Mouse (Mus musculus): ENCODE data around the gene Cfap299. TPM values are rescaled to one million over a fixed set of nuclear protein-coding genes. Genes with fewer than 3 reads are reported as not detected.

The Cfap299 gene
- polyA plus RNA-seq (2014; fragmentation: Nextera tagmentation; extraction: Ambion mirVana): 1.1 and 2.2 TPM in 2 replicates

- 2% methylated on average over 44 of the region's 46 CpGs for WGBS
- Histone ChIP-seq H3K9ac (ENCODE audit: low read depth, low read length) (peak within 1 kb of the TSS; percentile 19; the same call in 1 of the 2 replicates), H3K4me1 (replicated peaks; ENCODE audit: control insufficient read depth, insufficient read depth, low read length) (no peaks in the 10 kb centered on the region), H3K4me3 (ENCODE audit: low read depth, low read length) (peak within 1 kb of the TSS; percentile 55), H3K4me2 (replicated peaks; ENCODE audit: low read depth, low read length) (peak within 1 kb of the TSS; percentile 74), H3K27ac (ENCODE audit: low read depth, low read length) (no peak within 1 kb of the TSS), H3K36me3 (ENCODE audit: control insufficient read depth, insufficient read depth, low read length) (no peaks in the 10 kb centered on the region), H3K27me3 (ENCODE audit: control insufficient read depth, insufficient read depth, low read length) (0 out of 2 replicates have a peak, but pooled peaks cover 2% of the 10 kb centered on the region), H3K9me3 (ENCODE audit: control insufficient read depth, low read length) (no peaks in the 10 kb centered on the region)
- ATAC-seq (ENCODE audit: low FRiP score): peak; percentile 95
- peak; percentile 89 for DNase-seq (ENCODE audit: low spot score)
Measured at GRCm38 (mm10) chr5:98328848-98329624, at the start of gene Cfap299. Gene Cfap299, plus strand, starts transcription at chr5:98329304.

- Histone ChIP-seq H3K36me3 (ENCODE audit: control insufficient read depth, insufficient read depth, low read length) (no peaks in the 10 kb centered on the region), H3K27ac (ENCODE audit: low read depth, low read length) (no peak overlapping the region), H3K9me3 (ENCODE audit: control insufficient read depth, low read length) (no peaks in the 10 kb centered on the region), H3K9ac (ENCODE audit: low read depth, low read length) (no peak overlapping the region), H3K4me3 (ENCODE audit: low read depth, low read length) (no peak overlapping the region), H3K4me2 (replicated peaks; ENCODE audit: low read depth, low read length) (no peak overlapping the region), H3K27me3 (ENCODE audit: control insufficient read depth, insufficient read depth, low read length) (no peaks in the 10 kb centered on the region), H3K4me1 (replicated peaks; ENCODE audit: control insufficient read depth, insufficient read depth, low read length) (no peaks in the 10 kb centered on the region)
- DNase-seq (ENCODE audit: low spot score) (no peak), ATAC-seq (ENCODE audit: low FRiP score) (no peak)
- 53% methylated on average over 9 of the region's 9 CpGs for WGBS
Measured at GRCm38 (mm10) chr5:98281993-98282392, 47.1 kb upstream of the Cfap299 start.

GRCm38 (mm10) chr5:98283696-98284478, 45.2 kb upstream of the Cfap299 start:
- WGBS: 36% methylated on average over 17 of the region's 17 CpGs
- H3K4me1 ChIP-seq (replicated peaks; ENCODE audit: control insufficient read depth, insufficient read depth, low read length): no peaks in the 10 kb centered on the region
- no peaks in the 10 kb centered on the region for H3K36me3 ChIP-seq (ENCODE audit: control insufficient read depth, insufficient read depth, low read length)
- no peak overlapping the region for H3K4me3 ChIP-seq (ENCODE audit: low read depth, low read length)
- peak; percentile 15 for DNase-seq (ENCODE audit: low spot score)
- H3K27me3 ChIP-seq (ENCODE audit: control insufficient read depth, insufficient read depth, low read length): no peaks in the 10 kb centered on the region
- no peaks in the 10 kb centered on the region for H3K9me3 ChIP-seq (ENCODE audit: control insufficient read depth, low read length)
- no peak overlapping the region for H3K9ac ChIP-seq (ENCODE audit: low read depth, low read length)
- no peak overlapping the region for H3K4me2 ChIP-seq (replicated peaks; ENCODE audit: low read depth, low read length)
- no peak overlapping the region for H3K27ac ChIP-seq (ENCODE audit: low read depth, low read length)
- ATAC-seq (ENCODE audit: low FRiP score): no peak

GRCm38 (mm10) chr5:98290642-98291041, 38.5 kb upstream of the Cfap299 start:
- Histone ChIP-seq H3K36me3 (ENCODE audit: control insufficient read depth, insufficient read depth, low read length) (no peaks in the 10 kb centered on the region), H3K27me3 (ENCODE audit: control insufficient read depth, insufficient read depth, low read length) (peaks cover 20% of the 10 kb centered on the region), H3K9ac (ENCODE audit: low read depth, low read length) (no peak overlapping the region), H3K4me2 (replicated peaks; ENCODE audit: low read depth, low read length) (no peak overlapping the region), H3K27ac (ENCODE audit: low read depth, low read length) (no peak overlapping the region), H3K4me1 (replicated peaks; ENCODE audit: control insufficient read depth, insufficient read depth, low read length) (no peaks in the 10 kb centered on the region), H3K9me3 (ENCODE audit: control insufficient read depth, low read length) (no peaks in the 10 kb centered on the region), H3K4me3 (ENCODE audit: low read depth, low read length) (no peak overlapping the region)
- no peak for ATAC-seq (ENCODE audit: low FRiP score)
- 85% methylated on average over 8 of the region's 8 CpGs for WGBS
- DNase-seq (ENCODE audit: low spot score): no peak

- 0 out of 2 replicates have a peak overlapping the region, but pooled peaks have one; percentile 8 for H3K4me3 ChIP-seq (ENCODE audit: low read depth, low read length)
- peak overlapping the region; percentile 9; the same call in 1 of the 2 replicates for H3K4me2 ChIP-seq (replicated peaks; ENCODE audit: low read depth, low read length)
- no peaks in the 10 kb centered on the region for H3K4me1 ChIP-seq (replicated peaks; ENCODE audit: control insufficient read depth, insufficient read depth, low read length)
- ATAC-seq (ENCODE audit: low FRiP score): no peak
- no peak overlapping the region for H3K27ac ChIP-seq (ENCODE audit: low read depth, low read length)
- peak; percentile 14 for DNase-seq (ENCODE audit: low spot score)
- H3K27me3 ChIP-seq (ENCODE audit: control insufficient read depth, insufficient read depth, low read length): peaks cover 20% of the 10 kb centered on the region
- H3K36me3 ChIP-seq (ENCODE audit: control insufficient read depth, insufficient read depth, low read length): no peaks in the 10 kb centered on the region
- 3% methylated on average over 19 of the region's 19 CpGs for WGBS
- H3K9me3 ChIP-seq (ENCODE audit: control insufficient read depth, low read length): no peaks in the 10 kb centered on the region
- H3K9ac ChIP-seq (ENCODE audit: low read depth, low read length): no peak overlapping the region
Measured at GRCm38 (mm10) chr5:98292388-98293048, 36.6 kb upstream of the Cfap299 start.

- no peak overlapping the region for H3K9ac ChIP-seq (ENCODE audit: low read depth, low read length)
Measured at GRCm38 (mm10) chr5:98293049-98293715, 35.9 kb upstream of the Cfap299 start.

GRCm38 (mm10) chr5:98300079-98300478, 29.0 kb upstream of the Cfap299 start:
- H3K27me3 ChIP-seq (ENCODE audit: control insufficient read depth, insufficient read depth, low read length): no peaks in the 10 kb centered on the region
- WGBS: 88% methylated on average over 4 of the region's 4 CpGs
- no peak overlapping the region for H3K9ac ChIP-seq (ENCODE audit: low read depth, low read length)
- H3K36me3 ChIP-seq (ENCODE audit: control insufficient read depth, insufficient read depth, low read length): no peaks in the 10 kb centered on the region
- ATAC-seq (ENCODE audit: low FRiP score) (no peak), DNase-seq (ENCODE audit: low spot score) (no peak)
- no peaks in the 10 kb centered on the region for H3K9me3 ChIP-seq (ENCODE audit: control insufficient read depth, low read length)
- no peaks in the 10 kb centered on the region for H3K4me1 ChIP-seq (replicated peaks; ENCODE audit: control insufficient read depth, insufficient read depth, low read length)
- H3K27ac ChIP-seq (ENCODE audit: low read depth, low read length): no peak overlapping the region
- H3K4me2 ChIP-seq (replicated peaks; ENCODE audit: low read depth, low read length): no peak overlapping the region
- no peak overlapping the region for H3K4me3 ChIP-seq (ENCODE audit: low read depth, low read length)

More at GRCm38 (mm10) chr5:98293049-98293715, 35.9 kb upstream of the Cfap299 start:
- ATAC-seq (ENCODE audit: low FRiP score) (no peak), DNase-seq (ENCODE audit: low spot score) (peak; percentile 35)
- H3K4me1 ChIP-seq (replicated peaks; ENCODE audit: control insufficient read depth, insufficient read depth, low read length): no peaks in the 10 kb centered on the region
- H3K27ac ChIP-seq (ENCODE audit: low read depth, low read length): no peak overlapping the region
- H3K27me3 ChIP-seq (ENCODE audit: control insufficient read depth, insufficient read depth, low read length): peaks cover 20% of the 10 kb centered on the region
- 2% methylated on average over 12 of the region's 12 CpGs for WGBS
- H3K36me3 ChIP-seq (ENCODE audit: control insufficient read depth, insufficient read depth, low read length): no peaks in the 10 kb centered on the region
- peak overlapping the region; percentile 8; the same call in 1 of the 2 replicates for H3K4me3 ChIP-seq (ENCODE audit: low read depth, low read length)
- H3K9me3 ChIP-seq (ENCODE audit: control insufficient read depth, low read length): no peaks in the 10 kb centered on the region
- H3K4me2 ChIP-seq (replicated peaks; ENCODE audit: low read depth, low read length): peak overlapping the region; percentile 9; the same call in 1 of the 2 replicates

- Histone ChIP-seq H3K27ac (ENCODE audit: low read depth, low read length) (no peak overlapping the region), H3K9ac (ENCODE audit: low read depth, low read length) (no peak overlapping the region), H3K27me3 (ENCODE audit: control insufficient read depth, insufficient read depth, low read length) (no peaks in the 10 kb centered on the region), H3K36me3 (ENCODE audit: control insufficient read depth, insufficient read depth, low read length) (no peaks in the 10 kb centered on the region), H3K9me3 (ENCODE audit: control insufficient read depth, low read length) (no peaks in the 10 kb centered on the region), H3K4me2 (replicated peaks; ENCODE audit: low read depth, low read length) (no peak overlapping the region), H3K4me1 (replicated peaks; ENCODE audit: control insufficient read depth, insufficient read depth, low read length) (no peaks in the 10 kb centered on the region), H3K4me3 (ENCODE audit: low read depth, low read length) (no peak overlapping the region)
- DNase-seq (ENCODE audit: low spot score) (no peak), ATAC-seq (ENCODE audit: low FRiP score) (no peak)
- 87% methylated on average over 4 of the region's 4 CpGs for WGBS
Measured at GRCm38 (mm10) chr5:98305673-98306072, 23.4 kb upstream of the Cfap299 start.

Measured in hindbrain, embryonic 11.5 days (tissue).